Mouse (Mus musculus): ENCODE data around the gene Cideb. TPM values are rescaled to one million over a fixed set of nuclear protein-coding genes. Genes with fewer than 3 reads are reported as not detected.

The Cideb gene
- polyA plus RNA-seq, 1 experiment = 797 TPM

DNA sequence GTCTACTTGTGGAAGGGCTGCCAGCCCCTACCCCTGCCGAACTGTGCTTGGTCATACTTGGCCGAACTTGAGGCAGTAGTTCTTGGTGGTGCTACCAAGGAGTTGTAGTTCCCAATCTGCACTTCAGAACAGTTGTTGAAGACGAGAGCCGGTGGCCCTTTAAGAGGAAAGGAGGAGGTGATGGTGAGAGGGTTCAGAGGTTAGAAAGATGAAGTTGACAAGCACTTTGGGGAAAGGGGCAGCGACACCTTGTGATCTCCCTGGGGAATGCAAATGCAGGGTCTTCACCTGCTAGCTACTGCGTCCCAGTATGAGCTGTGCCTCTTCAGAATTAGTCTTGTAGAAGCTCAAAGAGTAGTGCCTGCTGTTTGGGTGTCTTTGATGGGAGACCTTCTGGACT is 26.9 kb upstream of the Cideb start:
- Histone ChIP-seq H3K27ac (ENCODE audit: insufficient read depth, low read depth, low read length) (no peak overlapping the region), H3K36me3 (ENCODE audit: control insufficient read depth, insufficient read depth, low read length) (peaks cover 11% of the 10 kb centered on the region; the same call in 1 of the 2 replicates), H3K4me1 (ENCODE audit: control insufficient read depth, insufficient read depth, insufficient read length, low read length) (peaks cover 6% of the 10 kb centered on the region), H3K27me3 (ENCODE audit: control insufficient read depth, insufficient read depth, low read length) (no peaks in the 10 kb centered on the region), H3K4me3 (ENCODE audit: low read depth, low read length) (no peak overlapping the region)
- TF ChIP-seq POLR2A (IDR thresholded peaks at IDR 0.05; ENCODE audit: low read depth, low read length) = no peak
- WGBS = 72% methylated on average over 6 of the region's 6 CpGs

DNA sequence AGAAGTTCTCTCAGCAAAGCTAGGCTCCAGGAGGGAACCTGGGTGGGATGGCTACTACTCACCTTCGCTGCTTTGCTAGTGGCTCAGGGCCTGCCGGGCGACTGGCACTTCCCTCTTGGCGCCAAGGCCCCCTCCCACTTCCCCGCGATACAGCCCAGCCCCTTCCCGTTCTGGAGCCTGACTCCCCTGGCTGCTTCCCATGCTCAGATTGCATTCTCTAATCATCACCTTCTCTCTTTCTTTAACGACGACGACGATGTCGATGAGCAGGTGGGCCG is 25.6 kb upstream of the Cideb start, which contains the start of gene Adcy4:
Gene Adcy4 (minus strand): TSS at position 138 of the 278 bp plus-strand sequence.
- Histone ChIP-seq H3K27me3 (ENCODE audit: control insufficient read depth, insufficient read depth, low read length) (no peaks in the 10 kb centered on the region), H3K36me3 (ENCODE audit: control insufficient read depth, insufficient read depth, low read length) (peaks cover 11% of the 10 kb centered on the region; the same call in 1 of the 2 replicates), H3K27ac (ENCODE audit: insufficient read depth, low read depth, low read length) (peak within 1 kb of the TSS; percentile 44; the same call in 1 of the 2 replicates), H3K4me3 (ENCODE audit: low read depth, low read length) (peak within 1 kb of the TSS; percentile 55), H3K4me1 (ENCODE audit: control insufficient read depth, insufficient read depth, insufficient read length, low read length) (peaks cover 6% of the 10 kb centered on the region)
- TF ChIP-seq POLR2A (IDR thresholded peaks at IDR 0.05; ENCODE audit: low read depth, low read length) = no peak
- TF ChIP-seq CTCF (IDR thresholded peaks at IDR 0.05; ENCODE audit: extremely low read depth, insufficient read length, insufficient replicate concordance, low read depth, low read length) = no peak
- WGBS = 59% methylated on average over 13 of the region's 13 CpGs

DNA sequence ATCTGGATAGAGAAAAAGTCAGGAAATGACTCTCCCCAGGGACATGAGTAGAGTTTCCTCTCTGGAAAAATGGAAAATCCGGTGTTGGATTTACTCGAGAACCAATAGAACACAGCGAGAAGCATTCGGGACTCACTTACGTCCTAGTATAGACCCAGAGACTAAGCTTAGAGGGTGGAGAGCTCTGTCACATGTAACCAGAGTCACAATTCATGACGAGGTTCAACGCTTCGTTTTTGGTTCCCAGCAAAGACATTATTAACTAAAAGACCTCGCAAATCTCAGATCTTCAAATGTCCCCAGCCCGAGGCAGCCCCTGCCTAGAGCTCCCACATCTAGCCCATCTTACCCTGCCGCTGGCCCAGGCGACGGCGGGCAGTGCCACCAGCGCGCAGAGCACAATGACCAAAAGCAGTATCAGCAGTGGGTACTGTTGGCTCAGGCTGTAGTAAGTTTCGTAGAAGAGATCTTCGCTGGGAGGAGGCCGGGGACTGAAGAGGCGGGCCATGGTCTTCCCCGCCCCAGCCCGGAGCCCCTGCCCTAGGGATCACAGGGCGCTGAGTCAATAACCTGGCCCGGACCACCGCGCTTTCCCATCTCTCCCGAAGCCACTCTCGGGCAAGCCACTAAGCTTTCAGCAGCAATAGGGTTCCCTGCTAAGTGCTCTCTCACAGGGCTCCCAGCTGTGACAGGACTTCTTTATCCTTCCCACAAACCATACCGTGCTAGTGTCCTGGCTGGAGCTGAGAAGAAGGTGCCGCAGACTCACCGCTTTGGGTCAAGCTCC is 25.1 kb upstream of the Cideb start:
- no peak for TF ChIP-seq POLR2A (IDR thresholded peaks at IDR 0.05; ENCODE audit: low read depth, low read length)
- no peak for TF ChIP-seq CTCF (IDR thresholded peaks at IDR 0.05; ENCODE audit: extremely low read depth, insufficient read length, insufficient replicate concordance, low read depth, low read length)

DNA sequence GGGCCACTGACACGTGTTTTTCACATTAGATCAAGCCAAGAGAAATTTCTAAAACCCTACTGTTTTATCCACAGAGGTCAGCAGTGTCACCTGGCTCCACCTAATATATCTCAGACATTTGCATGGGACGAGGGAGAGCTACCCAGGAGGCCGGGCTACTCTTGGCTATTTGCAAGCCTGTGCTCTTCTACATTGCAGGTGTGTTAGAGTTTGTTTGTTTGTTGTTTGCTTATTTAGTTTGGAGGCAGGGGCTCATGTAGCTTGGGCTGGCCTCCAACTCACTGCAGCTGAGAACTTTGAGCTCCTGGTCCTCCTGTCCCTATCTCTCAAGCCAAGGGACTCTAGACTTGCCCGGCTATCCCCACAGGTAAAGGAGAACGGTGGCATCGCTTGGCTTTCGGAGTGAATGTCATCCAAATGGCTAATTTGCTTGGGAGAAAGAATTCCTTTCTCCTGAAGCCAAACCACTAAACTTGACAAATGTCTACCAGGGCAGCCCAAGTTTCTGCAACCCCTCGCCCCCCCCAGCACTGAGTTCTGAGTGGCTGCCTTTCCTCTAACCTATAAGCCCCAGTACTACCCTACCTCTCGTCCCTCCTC is 24.2 kb upstream of the Cideb start:
- peak overlapping the region; percentile 44; the same call in 1 of the 2 replicates for H3K27ac ChIP-seq (ENCODE audit: insufficient read depth, low read depth, low read length)
- H3K36me3 ChIP-seq (ENCODE audit: control insufficient read depth, insufficient read depth, low read length) = peaks cover 11% of the 10 kb centered on the region; the same call in 1 of the 2 replicates
- H3K4me1 ChIP-seq (ENCODE audit: control insufficient read depth, insufficient read depth, insufficient read length, low read length) = no peaks in the 10 kb centered on the region
- 79% methylated on average over 9 of the region's 9 CpGs for WGBS
- H3K27me3 ChIP-seq (ENCODE audit: control insufficient read depth, insufficient read depth, low read length) = no peaks in the 10 kb centered on the region
- H3K4me3 ChIP-seq (ENCODE audit: low read depth, low read length) = peak overlapping the region; percentile 20
- TF ChIP-seq POLR2A (IDR thresholded peaks at IDR 0.05; ENCODE audit: low read depth, low read length) (no peak), CTCF (IDR thresholded peaks at IDR 0.05; ENCODE audit: extremely low read depth, insufficient read length, insufficient replicate concordance, low read depth, low read length) (no peak)

More for the DNA sequence above, 25.1 kb upstream of the Cideb start:
- Histone ChIP-seq H3K27me3 (ENCODE audit: control insufficient read depth, insufficient read depth, low read length) (no peaks in the 10 kb centered on the region), H3K36me3 (ENCODE audit: control insufficient read depth, insufficient read depth, low read length) (peaks cover 11% of the 10 kb centered on the region; the same call in 1 of the 2 replicates), H3K4me1 (ENCODE audit: control insufficient read depth, insufficient read depth, insufficient read length, low read length) (peaks cover 6% of the 10 kb centered on the region), H3K4me3 (ENCODE audit: low read depth, low read length) (peak overlapping the region; percentile 55), H3K27ac (ENCODE audit: insufficient read depth, low read depth, low read length) (no peak overlapping the region; the same call in 1 of the 2 replicates)
- 44% methylated on average over 31 of the region's 31 CpGs for WGBS

DNA sequence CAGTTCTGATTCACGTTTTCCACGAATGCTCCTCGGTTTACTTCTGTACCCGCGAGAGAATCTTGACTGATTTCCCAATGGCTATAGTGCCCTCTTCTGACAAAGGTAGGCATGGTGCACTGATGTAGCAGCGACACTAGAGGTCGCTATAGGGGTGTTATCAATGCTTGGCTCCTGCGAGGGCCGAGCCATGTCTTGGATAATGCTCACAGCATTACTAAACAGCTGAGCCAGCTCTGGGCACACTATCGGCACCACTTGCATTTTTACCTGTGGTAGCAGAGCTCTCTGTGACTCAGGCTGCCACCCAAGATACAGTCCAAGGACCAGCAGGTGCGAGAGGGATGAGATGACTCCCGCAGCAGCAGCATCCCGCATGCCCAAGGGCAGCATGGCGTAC is 23.1 kb upstream of the Cideb start:
- H3K27me3 ChIP-seq (ENCODE audit: control insufficient read depth, insufficient read depth, low read length) = no peaks in the 10 kb centered on the region
- H3K27ac ChIP-seq (ENCODE audit: insufficient read depth, low read depth, low read length) = no peak overlapping the region
- peak; percentile 96; the same call in 1 of the 2 replicates for TF ChIP-seq CTCF (IDR thresholded peaks at IDR 0.05; ENCODE audit: extremely low read depth, insufficient read length, insufficient replicate concordance, low read depth, low read length)
- no peak for TF ChIP-seq POLR2A (IDR thresholded peaks at IDR 0.05; ENCODE audit: low read depth, low read length)
- peak overlapping the region; percentile 16; the same call in 1 of the 2 replicates for H3K4me3 ChIP-seq (ENCODE audit: low read depth, low read length)
- no peaks in the 10 kb centered on the region for H3K4me1 ChIP-seq (ENCODE audit: control insufficient read depth, insufficient read depth, insufficient read length, low read length)
- WGBS = 17% methylated on average over 14 of the region's 14 CpGs
- H3K36me3 ChIP-seq (ENCODE audit: control insufficient read depth, insufficient read depth, low read length) = peaks cover 6% of the 10 kb centered on the region; the same call in 1 of the 2 replicates

DNA sequence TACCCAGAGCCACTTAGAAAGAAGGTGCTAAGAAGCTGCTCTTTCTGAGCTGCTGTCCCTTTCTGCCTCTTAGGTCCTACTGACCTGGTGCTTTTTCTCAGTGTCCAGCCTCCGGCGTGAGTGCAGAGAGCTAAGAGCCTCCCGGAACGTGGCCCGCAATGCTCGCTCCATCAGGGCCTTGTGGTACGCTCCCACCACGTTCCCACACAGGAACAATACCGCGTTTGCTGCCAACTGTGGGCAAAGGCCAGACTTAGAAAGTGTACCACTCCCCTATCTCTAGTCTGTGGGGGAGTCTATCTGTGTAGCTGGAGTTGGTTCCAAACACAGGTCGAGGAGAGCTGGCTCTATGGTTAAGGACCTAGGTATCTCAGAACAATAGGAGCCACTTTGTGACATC is 22.5 kb upstream of the Cideb start:
- H3K4me1 ChIP-seq (ENCODE audit: control insufficient read depth, insufficient read depth, insufficient read length, low read length) = no peaks in the 10 kb centered on the region
- WGBS = 78% methylated on average over 11 of the region's 11 CpGs
- H3K36me3 ChIP-seq (ENCODE audit: control insufficient read depth, insufficient read depth, low read length) = peaks cover 4% of the 10 kb centered on the region; the same call in 1 of the 2 replicates
- H3K27me3 ChIP-seq (ENCODE audit: control insufficient read depth, insufficient read depth, low read length) = no peaks in the 10 kb centered on the region
- TF ChIP-seq CTCF (IDR thresholded peaks at IDR 0.05; ENCODE audit: extremely low read depth, insufficient read length, insufficient replicate concordance, low read depth, low read length) (no peak), POLR2A (IDR thresholded peaks at IDR 0.05; ENCODE audit: low read depth, low read length) (no peak)
- no peak overlapping the region for H3K4me3 ChIP-seq (ENCODE audit: low read depth, low read length)
- H3K27ac ChIP-seq (ENCODE audit: insufficient read depth, low read depth, low read length) = no peak overlapping the region

DNA sequence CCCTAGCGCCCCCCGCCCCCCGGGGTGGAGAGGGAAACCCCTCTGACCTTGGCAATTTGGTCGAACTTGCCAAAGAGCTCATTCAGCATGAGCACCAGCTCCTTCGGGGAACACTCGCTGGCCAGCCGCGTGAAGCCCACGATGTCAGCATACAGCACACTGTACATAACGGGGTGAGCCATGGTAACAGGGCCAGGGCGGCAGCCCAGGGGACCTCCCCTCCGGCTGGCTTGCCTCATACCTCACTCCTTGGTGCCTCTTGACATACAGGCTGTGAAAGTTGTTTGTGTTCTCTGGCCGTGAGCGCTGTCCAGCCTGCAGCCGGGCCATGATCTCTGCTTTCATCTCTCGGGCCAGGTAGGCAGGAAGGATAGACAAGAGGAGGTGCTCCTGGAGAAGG is 21.4 kb upstream of the Cideb start:
- H3K4me1 ChIP-seq (ENCODE audit: control insufficient read depth, insufficient read depth, insufficient read length, low read length) = peaks cover 3% of the 10 kb centered on the region; the same call in 1 of the 2 replicates
- WGBS = 77% methylated on average over 16 of the region's 16 CpGs
- H3K27me3 ChIP-seq (ENCODE audit: control insufficient read depth, insufficient read depth, low read length) = no peaks in the 10 kb centered on the region
- TF ChIP-seq CTCF (IDR thresholded peaks at IDR 0.05; ENCODE audit: extremely low read depth, insufficient read length, insufficient replicate concordance, low read depth, low read length) (no peak), POLR2A (IDR thresholded peaks at IDR 0.05; ENCODE audit: low read depth, low read length) (no peak)
- H3K36me3 ChIP-seq (ENCODE audit: control insufficient read depth, insufficient read depth, low read length) = no peaks in the 10 kb centered on the region
- H3K4me3 ChIP-seq (ENCODE audit: low read depth, low read length) = no peak overlapping the region
- no peak overlapping the region for H3K27ac ChIP-seq (ENCODE audit: insufficient read depth, low read depth, low read length)

Measured in small intestine, adult 2 months (tissue).